Mouse (Mus musculus): Measurements from ENCODE around the gene Chrnd. TPM values are rescaled to one million over a fixed set of nuclear protein-coding genes. Genes with fewer than 3 reads are reported as not detected.

Chrnd gene
- total and polyA plus RNA-seq, 2 experiments from 2014 or later: not detected

DNA sequence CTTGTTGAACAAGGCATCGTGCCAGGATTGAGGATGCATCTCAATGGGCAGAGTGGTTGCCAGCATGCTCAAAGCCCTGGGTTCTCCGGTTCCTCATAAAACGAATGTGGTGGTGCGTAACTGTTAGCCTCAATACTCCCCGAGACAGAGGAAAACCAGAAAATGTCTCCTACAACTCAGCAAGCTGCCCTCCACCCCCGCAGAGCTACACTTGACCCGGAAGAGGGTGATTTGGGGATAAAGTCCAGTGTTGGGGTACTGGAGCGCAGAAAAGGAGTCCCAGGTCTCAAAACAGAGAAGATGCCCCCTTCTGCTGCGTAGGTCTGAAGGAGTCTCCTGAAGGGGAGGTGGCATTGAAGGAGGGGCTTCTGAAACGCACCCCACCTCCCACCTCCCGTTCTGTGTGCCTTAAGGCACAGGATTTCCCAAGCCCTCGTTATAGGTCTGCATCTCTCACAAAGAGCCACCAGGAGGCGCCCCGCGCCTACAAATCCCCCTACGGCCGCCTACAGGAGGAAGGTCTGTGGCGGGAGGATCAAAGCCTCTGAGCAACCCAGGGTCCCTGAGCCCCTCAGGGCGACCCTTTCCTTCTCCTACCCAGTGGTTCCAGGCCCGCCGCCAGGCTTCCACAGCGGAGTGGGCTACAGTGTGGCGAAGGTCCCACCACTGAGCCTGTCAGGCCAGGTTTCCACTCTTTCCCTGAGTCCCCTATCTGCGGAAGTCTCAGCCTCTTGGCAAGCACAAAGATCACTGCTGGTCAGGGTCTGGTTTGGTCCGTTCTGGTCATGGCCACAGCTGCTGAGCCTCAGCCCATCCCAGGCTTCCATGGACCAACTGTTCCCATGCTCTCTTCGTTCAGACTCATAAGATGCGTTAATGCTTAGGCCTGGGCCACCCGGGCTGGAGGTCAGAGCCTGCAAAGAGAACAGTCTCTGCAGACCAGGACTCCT lies 16.1 kb upstream of the Chrnd start:
- Histone ChIP-seq H3K9ac (replicated peaks; ENCODE audit: low read depth, low read length) (no peak overlapping the region), H3K4me3 (ENCODE audit: low read depth, low read length) (no peak overlapping the region), H3K27me3 (ENCODE audit: control insufficient read depth, insufficient read depth, low read length) (peaks cover 58% of the 10 kb centered on the region), H3K4me2 (ENCODE audit: low read depth, low read length) (no peak overlapping the region), H3K36me3 (replicated peaks; ENCODE audit: control insufficient read depth, insufficient read depth, low read length) (no peaks in the 10 kb centered on the region), H3K4me1 (ENCODE audit: control insufficient read depth, insufficient read depth) (no peaks in the 10 kb centered on the region), H3K9me3 (replicated peaks; ENCODE audit: control insufficient read depth, low read length) (no peaks in the 10 kb centered on the region), H3K27ac (ENCODE audit: low read depth) (no peak overlapping the region)
- DNase-seq (ENCODE audit: low spot score): peak; percentile 48
- TF ChIP-seq CTCF (IDR thresholded peaks at IDR 0.05; ENCODE audit: low read depth) (peak; percentile 64), EP300 (IDR thresholded peaks at IDR 0.05; ENCODE audit: low read depth) (no peak)
- peak; percentile 49 for ATAC-seq (ENCODE audit: insufficient read depth, low read depth)
- WGBS: 23% methylated on average over 28 of the region's 28 CpGs

DNA sequence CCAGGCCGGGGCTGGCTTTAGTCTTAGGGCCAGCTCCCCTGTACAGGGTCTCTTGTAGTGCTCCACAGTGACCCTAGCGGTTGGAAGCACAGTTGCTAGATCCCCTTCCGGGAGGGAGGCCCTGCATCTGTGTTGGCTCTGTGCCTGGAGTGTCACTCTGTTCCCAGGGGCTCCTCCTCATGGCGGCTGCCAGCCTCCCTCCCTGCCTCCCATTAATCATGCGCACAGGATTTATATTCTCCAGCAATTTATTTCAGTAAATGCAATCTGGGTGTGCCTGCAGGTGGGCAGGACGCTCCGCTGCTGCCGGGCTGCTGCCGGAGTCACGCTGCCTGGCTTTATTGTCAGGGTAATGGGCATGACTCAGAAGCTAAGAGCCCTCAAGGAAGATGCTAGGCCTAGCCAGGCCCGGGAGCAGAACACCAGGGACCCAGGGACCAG lies 14.5 kb upstream of the Chrnd start:
- TF ChIP-seq CTCF (IDR thresholded peaks at IDR 0.05; ENCODE audit: low read depth): peak; percentile 45
- no peak for TF ChIP-seq EP300 (IDR thresholded peaks at IDR 0.05; ENCODE audit: low read depth)
- WGBS: 20% methylated on average over 11 of the region's 11 CpGs
- Histone ChIP-seq H3K27me3 (ENCODE audit: control insufficient read depth, insufficient read depth, low read length) (peaks cover 46% of the 10 kb centered on the region), H3K4me3 (ENCODE audit: low read depth, low read length) (no peak overlapping the region), H3K4me2 (ENCODE audit: low read depth, low read length) (no peak overlapping the region), H3K27ac (ENCODE audit: low read depth) (no peak overlapping the region), H3K9me3 (replicated peaks; ENCODE audit: control insufficient read depth, low read length) (no peaks in the 10 kb centered on the region), H3K4me1 (ENCODE audit: control insufficient read depth, insufficient read depth) (no peaks in the 10 kb centered on the region), H3K36me3 (replicated peaks; ENCODE audit: control insufficient read depth, insufficient read depth, low read length) (no peaks in the 10 kb centered on the region), H3K9ac (replicated peaks; ENCODE audit: low read depth, low read length) (no peak overlapping the region)
- DNase-seq (ENCODE audit: low spot score) (peak; percentile 80), ATAC-seq (ENCODE audit: insufficient read depth, low read depth) (peak; percentile 68)

DNA sequence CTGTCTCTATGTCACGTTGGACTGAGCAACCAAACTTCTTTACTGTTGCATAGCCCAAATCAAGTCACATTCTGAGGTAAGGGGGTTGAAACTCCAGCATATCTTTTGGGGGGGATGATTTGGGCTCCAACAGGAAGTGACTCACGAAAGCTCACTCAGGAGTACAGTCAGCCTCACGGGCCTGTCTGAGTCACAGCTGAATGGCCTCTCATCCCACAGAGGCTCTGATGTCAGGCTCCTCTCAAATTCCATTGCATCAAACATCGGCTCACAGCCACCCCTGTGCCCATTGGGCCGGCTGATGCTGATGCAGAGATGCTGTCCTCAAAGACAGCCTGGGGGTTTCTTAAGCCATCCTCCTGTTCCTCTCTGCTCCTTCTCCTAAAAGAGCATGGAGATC lies 9.5 kb upstream of the Chrnd start:
- no peaks in the 10 kb centered on the region for H3K4me1 ChIP-seq (ENCODE audit: control insufficient read depth, insufficient read depth)
- ATAC-seq (ENCODE audit: insufficient read depth, low read depth) (no peak), DNase-seq (ENCODE audit: low spot score) (no peak)
- no peak overlapping the region for H3K4me2 ChIP-seq (ENCODE audit: low read depth, low read length)
- H3K27me3 ChIP-seq (ENCODE audit: control insufficient read depth, insufficient read depth, low read length): peaks cover 40% of the 10 kb centered on the region
- TF ChIP-seq CTCF (IDR thresholded peaks at IDR 0.05; ENCODE audit: low read depth) (no peak), EP300 (IDR thresholded peaks at IDR 0.05; ENCODE audit: low read depth) (no peak)
- H3K4me3 ChIP-seq (ENCODE audit: low read depth, low read length): no peak overlapping the region
- no peaks in the 10 kb centered on the region for H3K9me3 ChIP-seq (replicated peaks; ENCODE audit: control insufficient read depth, low read length)
- H3K36me3 ChIP-seq (replicated peaks; ENCODE audit: control insufficient read depth, insufficient read depth, low read length): no peaks in the 10 kb centered on the region
- H3K9ac ChIP-seq (replicated peaks; ENCODE audit: low read depth, low read length): no peak overlapping the region
- no peak overlapping the region for H3K27ac ChIP-seq (ENCODE audit: low read depth)
- 28% methylated on average over 5 of the region's 5 CpGs for WGBS

DNA sequence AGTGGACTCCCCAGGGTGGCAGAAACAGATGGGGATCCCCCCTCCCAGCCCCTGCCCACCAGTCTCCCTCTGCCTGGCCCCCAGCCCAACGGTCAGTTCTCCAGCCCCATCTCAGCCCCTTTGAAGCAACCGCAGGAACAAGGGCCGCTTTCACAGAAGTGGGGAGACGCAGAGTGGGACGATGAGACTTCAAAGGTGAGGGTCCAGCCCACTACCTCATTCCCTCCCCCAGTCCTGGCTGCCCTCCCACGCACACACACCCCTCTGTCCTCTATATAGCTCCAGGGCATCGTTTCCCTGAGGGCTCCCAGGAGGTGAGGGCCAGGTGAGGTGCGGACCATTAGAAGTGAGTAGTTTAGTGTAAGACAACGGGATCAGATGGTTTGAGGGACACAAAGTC lies 7.4 kb upstream of the Chrnd start, which contains the start of gene Prss56:
Prss56 (plus strand) TSS at position 301 of the 400 bp plus-strand sequence.
- Histone ChIP-seq H3K9me3 (replicated peaks; ENCODE audit: control insufficient read depth, low read length) (no peaks in the 10 kb centered on the region), H3K9ac (replicated peaks; ENCODE audit: low read depth, low read length) (no peak within 1 kb of the TSS), H3K4me3 (ENCODE audit: low read depth, low read length) (no peak within 1 kb of the TSS), H3K4me2 (ENCODE audit: low read depth, low read length) (no peak within 1 kb of the TSS), H3K27me3 (ENCODE audit: control insufficient read depth, insufficient read depth, low read length) (peaks cover 51% of the 10 kb centered on the region), H3K36me3 (replicated peaks; ENCODE audit: control insufficient read depth, insufficient read depth, low read length) (no peaks in the 10 kb centered on the region), H3K4me1 (ENCODE audit: control insufficient read depth, insufficient read depth) (no peaks in the 10 kb centered on the region), H3K27ac (ENCODE audit: low read depth) (no peak within 1 kb of the TSS)
- DNase-seq (ENCODE audit: low spot score): no peak
- WGBS: 58% methylated on average over 9 of the region's 9 CpGs
- no peak for ATAC-seq (ENCODE audit: insufficient read depth, low read depth)
- no peak for TF ChIP-seq EP300 (IDR thresholded peaks at IDR 0.05; ENCODE audit: low read depth)
- TF ChIP-seq CTCF (IDR thresholded peaks at IDR 0.05; ENCODE audit: low read depth): no peak

DNA sequence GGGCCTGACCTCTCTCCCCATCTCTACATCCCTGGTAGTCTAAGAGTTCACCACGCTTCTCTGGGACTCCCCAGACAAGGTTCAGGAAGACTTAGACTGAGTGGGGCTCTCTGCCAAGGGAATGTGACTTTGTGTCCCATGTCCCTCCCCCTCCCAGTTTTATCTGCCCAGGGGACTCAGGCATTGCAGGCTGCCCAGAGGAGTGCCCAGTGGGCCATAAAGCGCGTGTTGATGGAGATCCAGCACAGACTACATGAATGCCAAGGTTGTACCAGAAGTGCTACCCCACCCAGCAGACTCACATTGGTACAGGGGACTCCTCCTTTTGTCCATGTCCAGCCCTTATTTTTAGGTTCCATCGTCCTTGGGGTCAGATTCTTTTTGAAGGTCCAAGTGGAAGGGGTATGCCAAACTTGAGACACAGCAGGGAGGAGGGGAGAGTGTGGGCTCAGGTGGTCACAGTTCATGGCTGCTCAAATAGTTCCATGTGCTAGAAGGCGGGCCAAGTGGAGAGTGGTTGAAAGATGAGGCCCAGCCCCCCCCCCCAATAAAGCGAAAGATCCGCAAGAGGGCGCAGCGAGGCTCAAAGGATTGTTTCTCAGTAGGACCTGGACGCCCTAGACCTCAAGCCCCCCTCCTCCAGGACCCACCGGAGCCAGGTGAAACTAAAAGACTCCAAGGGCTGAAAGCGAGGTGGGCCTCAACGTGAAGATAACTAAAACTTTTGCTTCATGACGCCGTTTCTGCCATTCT lies 6.2 kb upstream of the Chrnd start:
- H3K36me3 ChIP-seq (replicated peaks; ENCODE audit: control insufficient read depth, insufficient read depth, low read length): no peaks in the 10 kb centered on the region
- no peaks in the 10 kb centered on the region for H3K4me1 ChIP-seq (ENCODE audit: control insufficient read depth, insufficient read depth)
- DNase-seq (ENCODE audit: low spot score) (no peak), ATAC-seq (ENCODE audit: insufficient read depth, low read depth) (no peak)
- H3K4me3 ChIP-seq (ENCODE audit: low read depth, low read length): no peak overlapping the region
- H3K9me3 ChIP-seq (replicated peaks; ENCODE audit: control insufficient read depth, low read length): no peaks in the 10 kb centered on the region
- no peak overlapping the region for H3K27ac ChIP-seq (ENCODE audit: low read depth)
- no peak overlapping the region for H3K9ac ChIP-seq (replicated peaks; ENCODE audit: low read depth, low read length)
- 30% methylated on average over 15 of the region's 15 CpGs for WGBS
- no peak for TF ChIP-seq EP300 (IDR thresholded peaks at IDR 0.05; ENCODE audit: low read depth)
- TF ChIP-seq CTCF (IDR thresholded peaks at IDR 0.05; ENCODE audit: low read depth): no peak
- no peak overlapping the region for H3K4me2 ChIP-seq (ENCODE audit: low read depth, low read length)
- peaks cover 58% of the 10 kb centered on the region for H3K27me3 ChIP-seq (ENCODE audit: control insufficient read depth, insufficient read depth, low read length)
